Mouse (Mus musculus): ENCODE results near the gene Mymx.

GRCm38 (mm10) chr17:45553065-45553464 is 48.8 kb downstream of the Mymx start:
- no peak for TF ChIP-seq USF1 (IDR thresholded peaks at IDR 0.05; ENCODE audit: low read depth)
- TF ChIP-seq POLR2A (IDR thresholded peaks at IDR 0.05; ENCODE audit: insufficient read length, low read depth) = no peak
- no peak for TF ChIP-seq MAX (IDR thresholded peaks at IDR 0.05; ENCODE audit: low read depth)
- no peak for TF ChIP-seq CEBPB (IDR thresholded peaks at IDR 0.05; ENCODE audit: insufficient read depth, poor library complexity, severe bottlenecking)
- TF ChIP-seq TCF12 (IDR thresholded peaks at IDR 0.05; ENCODE audit: insufficient read depth, poor library complexity, severe bottlenecking) = no peak
- TF ChIP-seq TCF3 (IDR thresholded peaks at IDR 0.05; ENCODE audit: insufficient read length, low read depth) = no peak
- TF ChIP-seq POLR2AphosphoS2 (IDR thresholded peaks at IDR 0.05; ENCODE audit: insufficient read length, low read depth) = no peak
- no peak for TF ChIP-seq E2F4 (IDR thresholded peaks at IDR 0.05; ENCODE audit: insufficient read depth)
